Mouse (Mus musculus): ENCODE measurements at regions not wholly inside any gene's neighbourhood (a gene's known extent, or its start where the extent isn't known, plus 50 kb on each side); places are given as distances from the start of the nearest gene placed in this dataset.
"Not testable (repeated sequence)": the region's sequence is repeated elsewhere in the genome, so short reads cannot be mapped to it uniquely, and the experiment has no call there.

GRCm38 (mm10) chr12:5757766-5758165 is 382.3 kb upstream of the Klhl29 start:
- DNase-seq, result no peak

- no peak for DNase-seq
Observed at GRCm38 (mm10) chr12:5757361-5757760, 381.9 kb upstream of the Klhl29 start.

- no peak for DNase-seq
Observed at GRCm38 (mm10) chr12:5753831-5754230, 378.3 kb upstream of the Klhl29 start.

- no peak for DNase-seq
Observed at GRCm38 (mm10) chr12:5744086-5744709, 368.7 kb upstream of the Klhl29 start.

DNA sequence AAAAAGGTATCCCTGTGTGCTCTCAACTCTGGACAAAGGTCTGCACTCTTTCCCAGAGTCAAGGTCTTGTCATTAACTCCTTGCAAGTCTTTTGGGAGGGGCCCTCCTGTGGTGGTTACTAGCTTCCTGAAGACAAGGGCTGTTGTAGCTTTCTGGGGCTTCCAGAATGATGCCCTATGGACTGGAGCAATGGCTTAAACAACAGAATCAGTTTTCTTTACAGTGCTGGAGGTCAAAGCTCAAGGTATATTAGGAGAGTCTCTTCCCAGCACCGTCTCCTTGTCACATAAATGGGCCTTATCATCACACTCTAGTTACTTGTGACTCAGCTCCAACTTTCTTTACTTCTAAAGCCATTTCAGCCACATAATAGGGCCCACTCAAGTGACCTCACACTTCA is 360.6 kb upstream of the Klhl29 start:
- no peak for DNase-seq

DNA sequence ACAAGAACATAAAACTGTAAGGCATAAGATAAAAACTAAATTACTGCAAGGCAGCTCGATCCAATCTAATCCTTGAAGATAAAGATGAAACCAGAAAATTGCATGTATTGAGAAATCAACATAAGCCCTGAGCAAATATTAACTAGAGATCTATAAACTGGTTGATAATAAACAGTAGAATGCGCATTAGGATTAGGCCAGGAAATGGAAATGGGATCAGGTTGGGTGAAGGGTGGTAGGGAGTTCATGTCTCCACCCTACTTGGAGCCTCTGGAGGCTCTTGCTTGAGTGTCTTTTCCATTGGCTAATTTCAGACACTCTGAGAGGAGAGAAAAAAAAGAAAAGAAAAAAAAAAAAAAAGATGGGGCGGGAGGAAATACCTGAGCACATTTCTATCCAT is 359.4 kb upstream of the Klhl29 start:
- DNase-seq, result no peak

DNA sequence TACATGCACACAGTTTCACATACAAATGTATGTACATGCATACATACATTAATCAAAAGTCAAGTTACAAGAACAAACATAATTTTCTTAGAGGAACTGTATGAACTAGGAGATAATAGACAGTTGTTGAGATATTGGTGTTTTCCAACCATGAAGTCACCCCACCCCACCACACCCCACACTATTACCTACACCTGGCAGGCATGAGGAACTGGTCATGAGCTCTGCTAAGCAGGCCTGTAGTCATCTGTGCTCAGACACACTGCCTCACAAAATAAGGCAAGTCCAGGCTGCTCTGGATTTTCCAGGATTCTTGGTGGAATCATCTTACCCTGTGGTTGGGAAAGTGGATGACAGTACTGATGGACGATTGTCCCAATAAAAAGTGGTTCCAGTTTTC is 347.6 kb upstream of the Klhl29 start:
- no peak for DNase-seq

DNA sequence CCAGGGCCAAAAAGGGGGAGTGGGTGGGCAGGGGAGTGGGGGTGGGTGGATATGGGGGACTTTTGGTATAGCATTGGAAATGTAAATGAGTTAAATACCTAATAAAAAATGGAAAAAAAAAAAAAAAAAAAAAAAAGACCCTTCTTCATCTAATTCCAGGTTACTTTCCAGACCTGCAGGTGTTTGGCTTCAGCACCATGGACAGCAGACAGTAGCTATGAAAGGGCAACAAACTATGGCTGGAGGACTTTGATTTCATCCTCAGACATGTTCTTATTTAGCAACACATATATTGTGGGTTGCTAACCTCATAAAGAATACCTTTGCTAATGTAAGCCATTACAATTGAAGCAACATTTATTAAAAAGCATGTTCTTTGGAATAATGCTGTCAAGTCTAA is 342.0 kb upstream of the Klhl29 start:
- DNase-seq, result peak; percentile 19

- DNase-seq, result no peak
Observed at GRCm38 (mm10) chr12:5698778-5699454, 323.4 kb upstream of the Klhl29 start.

DNA sequence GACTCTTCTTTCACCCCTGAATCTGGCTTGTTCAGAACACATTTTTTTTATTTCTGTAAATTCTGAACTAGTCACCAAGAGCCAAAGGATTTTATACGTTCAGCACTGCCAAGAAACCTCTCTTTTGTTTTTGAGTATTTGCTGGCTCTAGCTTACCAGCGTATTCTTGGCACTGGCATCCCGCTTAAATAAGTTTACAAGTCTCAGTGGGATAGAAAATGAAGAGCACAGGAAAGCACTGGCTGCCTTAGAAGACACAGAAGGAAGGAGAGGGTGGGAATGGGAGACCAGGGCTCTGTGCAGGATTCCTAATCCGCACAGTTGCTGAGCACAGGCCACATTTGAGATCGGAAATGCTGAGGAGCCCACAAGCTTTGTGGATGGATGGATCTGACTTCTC is 306.7 kb upstream of the Klhl29 start:
- DNase-seq, result no peak

GRCm38 (mm10) chr12:5678126-5678525 is 302.6 kb upstream of the Klhl29 start:
- not testable (repeated sequence) for DNase-seq

GRCm38 (mm10) chr12:5668486-5668885 is 293.0 kb upstream of the Klhl29 start:
- DNase-seq, result no peak

DNA sequence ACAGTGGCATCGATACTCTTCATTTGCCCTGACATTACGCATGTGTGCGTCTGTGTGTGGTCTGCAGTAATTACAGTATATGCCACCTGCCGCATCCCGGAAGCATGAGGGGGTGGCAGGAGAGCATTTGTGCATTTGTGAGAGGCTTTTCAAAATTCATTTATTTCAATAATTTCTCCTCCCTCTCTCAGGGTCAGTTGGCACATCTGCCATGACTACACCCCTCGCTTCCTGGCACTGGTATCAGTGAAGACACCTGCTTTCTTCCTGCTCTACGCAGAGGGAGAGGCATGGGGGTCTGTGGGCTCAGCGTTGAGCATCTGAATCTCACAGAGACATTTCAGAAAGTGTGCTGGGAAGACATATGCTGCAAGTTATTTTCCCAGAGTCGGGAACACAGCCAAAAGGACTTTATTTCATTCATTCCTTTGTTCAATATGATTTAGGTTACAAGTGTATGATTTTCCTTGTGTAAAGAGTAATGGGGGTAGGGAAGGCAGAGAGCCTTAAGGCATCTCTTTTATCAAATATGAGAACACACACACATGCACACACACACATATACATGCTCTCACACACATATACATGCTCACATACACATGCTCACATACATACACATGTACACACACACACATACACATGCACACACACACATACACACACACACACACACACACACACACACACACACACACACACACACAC is 262.2 kb upstream of the Klhl29 start:
- DNase-seq, result no peak

GRCm38 (mm10) chr12:5633971-5634370 is 258.5 kb upstream of the Klhl29 start:
- no peak for DNase-seq

DNA sequence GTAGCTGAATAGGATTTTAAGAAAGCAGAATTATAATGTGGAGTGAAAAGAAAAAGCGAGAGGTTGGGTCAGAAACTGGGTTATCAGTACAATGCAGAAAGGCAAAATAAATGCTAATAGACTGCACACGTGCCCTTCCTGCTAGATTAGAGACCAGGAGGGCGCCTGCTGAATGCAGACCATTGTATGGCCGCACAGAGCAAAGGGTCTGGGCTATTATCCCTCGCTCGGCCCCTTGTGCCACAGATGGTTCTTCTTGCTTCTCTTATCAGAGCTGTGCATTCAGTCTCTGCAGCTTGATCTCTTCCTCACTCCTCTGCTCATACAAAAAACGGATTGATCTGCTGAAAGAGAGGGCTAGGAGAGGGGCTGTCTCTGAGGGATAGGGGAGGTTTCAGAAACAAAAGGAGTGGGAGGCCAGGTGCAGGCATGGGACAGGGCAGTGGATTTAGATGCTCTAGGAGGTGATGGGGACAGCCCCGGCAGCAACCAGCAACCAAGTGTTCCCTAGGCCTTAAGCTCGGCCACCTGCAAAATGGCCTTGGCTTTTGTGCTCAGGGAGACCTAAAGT is 225.7 kb upstream of the Klhl29 start:
- DNase-seq, result no peak

DNA sequence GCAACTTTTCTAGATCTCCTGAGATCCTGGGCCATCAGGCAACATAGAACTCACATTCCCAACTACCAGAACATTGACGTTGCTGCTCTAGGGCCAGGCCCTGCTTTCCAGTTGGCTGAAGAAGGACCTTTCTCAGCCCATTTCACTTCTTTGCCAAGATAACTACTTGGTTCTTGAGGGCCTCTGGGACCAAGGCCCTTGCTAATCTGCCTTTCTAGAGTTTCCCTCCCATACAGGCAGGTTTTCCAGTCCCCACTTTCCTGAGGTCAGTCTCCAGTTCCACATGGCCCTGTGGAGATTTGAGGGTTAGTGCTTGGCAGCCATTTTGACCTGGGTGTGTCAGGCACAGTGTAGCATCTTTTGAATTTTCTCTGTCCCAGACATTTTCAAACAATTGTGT is 223.9 kb upstream of the Klhl29 start:
- no peak for DNase-seq

DNA sequence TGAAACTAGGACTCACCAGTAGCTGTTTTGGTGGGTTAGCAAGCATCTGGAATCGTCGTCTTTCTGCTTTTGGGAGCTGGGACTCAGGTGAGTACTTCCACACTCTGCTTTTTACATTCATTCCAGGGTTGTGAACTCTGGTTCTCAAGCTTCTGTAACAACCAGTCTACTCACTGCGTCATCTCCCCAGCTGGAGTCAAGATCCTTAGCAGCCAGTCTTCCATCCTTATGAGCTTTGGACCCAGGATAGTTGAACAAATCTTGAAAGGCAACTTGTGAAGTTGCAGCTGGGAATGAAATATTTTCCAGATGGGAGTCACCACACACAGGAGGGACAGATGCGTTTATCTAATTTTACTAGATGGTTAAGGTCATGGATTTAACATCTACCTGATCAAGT is 223.5 kb upstream of the Klhl29 start:
- DNase-seq, result no peak

DNA sequence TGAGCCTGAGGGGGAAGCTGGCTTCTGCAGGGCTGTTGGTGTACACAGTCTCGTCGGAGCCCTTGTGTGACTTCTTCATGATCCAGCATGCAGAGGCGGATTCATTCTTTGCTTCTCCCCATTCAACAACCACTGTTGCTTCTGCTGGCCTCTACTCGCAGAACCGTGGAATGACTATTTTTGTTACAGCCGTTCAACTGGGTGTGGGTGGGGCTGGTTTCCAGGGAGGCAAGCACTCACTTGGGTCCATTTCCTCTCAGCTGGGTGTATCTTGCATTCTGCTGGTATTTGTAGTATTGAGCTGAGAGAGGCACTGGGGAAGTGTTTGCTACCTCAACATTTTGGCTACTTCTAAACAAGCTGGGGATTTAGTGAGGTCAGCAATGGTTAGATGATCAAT is 197.3 kb upstream of the Klhl29 start:
- DNase-seq, result no peak

- no peak for DNase-seq
Observed at GRCm38 (mm10) chr12:5568941-5569340, 193.5 kb upstream of the Klhl29 start.

DNA sequence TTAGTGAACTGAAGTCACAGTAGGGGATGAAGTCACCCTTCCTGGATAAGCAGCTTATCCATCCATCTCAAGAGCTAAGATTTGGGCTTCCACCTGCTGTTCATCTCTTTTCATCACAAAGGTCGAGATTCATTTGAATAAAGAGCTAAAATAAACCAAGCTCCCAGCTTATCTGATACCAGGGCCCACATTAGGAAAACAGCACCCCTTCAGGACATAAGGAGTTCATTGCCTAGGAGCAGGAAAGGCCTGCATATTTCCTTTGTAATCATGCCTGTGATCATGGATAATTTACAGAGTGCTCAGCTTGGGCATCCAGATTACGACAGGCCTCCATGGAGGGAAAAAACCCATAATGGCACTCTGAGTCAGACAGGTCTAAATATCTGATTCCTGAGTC is 190.7 kb upstream of the Klhl29 start:
- DNase-seq, result no peak

DNA sequence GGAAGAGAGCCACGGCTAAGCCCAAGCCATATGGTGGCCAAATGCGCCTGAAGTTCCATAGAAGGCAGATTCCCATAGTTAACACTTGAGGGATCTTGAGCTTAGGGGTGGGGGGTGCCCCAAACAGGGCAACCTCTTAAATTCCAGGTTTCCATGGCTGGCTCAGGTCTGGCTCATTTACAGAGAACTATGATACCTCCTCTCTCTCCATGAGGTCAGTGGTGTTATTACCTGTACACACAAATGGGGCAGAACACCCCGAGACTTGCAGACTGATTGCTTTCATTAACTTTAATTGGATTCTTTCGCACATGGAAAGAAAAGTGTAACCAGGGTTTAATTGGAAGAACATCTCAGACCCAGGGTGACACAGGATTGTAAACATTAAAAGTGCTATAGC is 177.1 kb upstream of the Klhl29 start:
- no peak for DNase-seq

GRCm38 (mm10) chr12:5551901-5552300 is 176.4 kb upstream of the Klhl29 start:
- DNase-seq, result no peak

DNA sequence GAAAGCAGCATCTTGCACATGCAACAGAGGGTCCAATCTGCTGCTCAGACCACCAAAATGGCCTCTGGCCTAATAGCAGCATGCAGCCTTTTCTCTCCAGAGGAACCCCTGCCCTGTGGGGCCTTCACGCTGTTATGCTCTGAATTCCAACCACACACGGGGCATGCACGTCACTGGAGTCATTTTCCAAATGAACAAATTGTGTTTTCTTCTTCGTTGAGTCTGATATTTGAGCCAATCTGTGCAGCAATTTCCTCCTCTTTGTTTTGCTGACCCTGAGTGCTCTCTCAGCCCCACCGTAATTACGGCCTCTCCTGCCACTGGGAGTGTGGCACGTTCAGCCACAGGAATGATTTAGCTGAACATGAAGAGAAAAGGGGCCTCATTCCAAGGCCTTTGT is 174.3 kb upstream of the Klhl29 start:
- no peak for DNase-seq

DNA sequence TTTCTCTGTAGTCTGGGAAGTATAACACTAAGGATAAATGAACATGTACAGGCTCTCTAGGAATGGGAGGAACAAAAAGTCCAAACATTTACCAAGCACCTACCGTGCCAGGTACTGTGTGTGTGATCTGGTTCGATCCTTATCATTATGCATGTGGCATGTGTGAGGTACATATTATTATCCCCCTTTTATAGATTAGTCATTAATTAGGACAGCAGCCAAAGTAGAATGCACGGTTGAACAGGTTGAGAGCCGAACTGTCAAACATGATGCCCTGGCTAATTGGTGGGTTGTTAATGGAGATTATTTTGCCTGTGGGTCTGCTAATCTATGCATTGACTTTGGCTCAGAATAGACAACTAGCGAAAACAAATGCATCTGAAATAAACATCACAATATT is 172.2 kb upstream of the Klhl29 start:
- DNase-seq, result no peak

Data from kidney, adult 9 months (tissue).